Mouse (Mus musculus): Measurements from ENCODE around the gene Supt6. TPM values are rescaled to one million over a fixed set of nuclear protein-coding genes. Genes with fewer than 3 reads are reported as not detected.

Supt6 gene
- polyA plus RNA-seq, 1 experiment from 2014 or later = 37.5 TPM

DNA sequence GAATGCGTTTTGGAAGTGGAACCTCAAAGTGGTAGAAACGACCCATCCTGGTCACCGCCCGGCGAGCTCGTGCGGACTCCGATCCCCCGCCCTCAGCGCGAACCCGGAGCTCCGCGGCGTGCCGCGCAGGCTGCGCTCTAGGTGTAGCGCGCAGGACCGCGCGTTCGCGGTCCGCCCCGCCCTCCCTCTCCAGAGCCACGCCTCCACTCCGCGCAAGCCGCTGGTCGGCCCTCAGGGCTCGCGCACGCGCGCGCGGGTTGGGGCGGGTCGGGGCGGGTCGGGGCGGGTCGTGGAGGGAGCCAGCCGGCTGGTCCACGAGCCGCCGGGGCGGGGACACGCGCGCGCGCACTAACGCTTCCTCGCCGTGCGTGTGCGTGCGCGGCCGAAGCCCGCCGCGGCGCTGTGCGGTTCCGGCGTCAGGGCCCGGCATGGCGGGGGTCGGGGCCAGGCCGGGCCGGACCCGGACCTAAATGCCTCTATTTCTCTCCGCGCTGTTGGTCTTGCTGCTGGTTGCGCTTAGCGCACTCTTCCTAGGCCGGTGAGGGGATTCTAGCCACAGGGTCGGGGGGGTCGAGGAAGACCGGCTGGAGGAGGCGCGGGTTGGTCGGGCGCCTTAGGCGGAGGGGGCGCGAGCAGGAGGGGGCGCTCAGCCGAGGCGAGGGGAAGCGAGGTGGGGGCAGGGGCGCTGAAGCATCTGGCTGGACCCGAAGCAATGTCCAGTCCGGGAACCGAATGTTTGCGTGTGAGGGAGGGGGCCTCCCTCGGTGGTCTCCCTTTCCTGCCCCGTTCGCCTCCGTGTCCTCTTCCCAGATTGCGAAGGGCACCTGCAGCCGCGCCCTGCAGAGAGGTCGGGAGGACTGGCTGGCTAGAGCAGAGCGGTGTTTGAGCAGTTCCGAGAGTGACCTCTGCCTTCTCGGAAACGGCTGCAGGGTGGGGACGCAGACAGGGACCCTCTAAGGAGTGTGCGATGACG lies 15.9 kb upstream of the Supt6 start, which contains the start of gene 2610507B11Rik:
TSS of gene 2610507B11Rik (plus strand) at position 373 of the 973 bp plus-strand sequence.
- peak within 1 kb of the TSS; percentile 83 for H3K9ac ChIP-seq (replicated peaks)
- H3K36me3 ChIP-seq = peaks cover 30% of the 10 kb centered on the region
- peaks cover 11% of the 10 kb centered on the region for H3K27me3 ChIP-seq
- no peaks in the 10 kb centered on the region for H3K9me3 ChIP-seq
- peak within 1 kb of the TSS; percentile 84 for H3K27ac ChIP-seq (replicated peaks)
- ATAC-seq (ENCODE audit: low FRiP score, low read depth) = peak; percentile 95
- WGBS = under 1% methylated on average over 99 of the region's 115 CpGs
- H3K4me1 ChIP-seq = peaks cover 5% of the 10 kb centered on the region
- peak within 1 kb of the TSS; percentile 80 for H3K4me2 ChIP-seq (replicated peaks)
- peak within 1 kb of the TSS; percentile 78 for H3K4me3 ChIP-seq

DNA sequence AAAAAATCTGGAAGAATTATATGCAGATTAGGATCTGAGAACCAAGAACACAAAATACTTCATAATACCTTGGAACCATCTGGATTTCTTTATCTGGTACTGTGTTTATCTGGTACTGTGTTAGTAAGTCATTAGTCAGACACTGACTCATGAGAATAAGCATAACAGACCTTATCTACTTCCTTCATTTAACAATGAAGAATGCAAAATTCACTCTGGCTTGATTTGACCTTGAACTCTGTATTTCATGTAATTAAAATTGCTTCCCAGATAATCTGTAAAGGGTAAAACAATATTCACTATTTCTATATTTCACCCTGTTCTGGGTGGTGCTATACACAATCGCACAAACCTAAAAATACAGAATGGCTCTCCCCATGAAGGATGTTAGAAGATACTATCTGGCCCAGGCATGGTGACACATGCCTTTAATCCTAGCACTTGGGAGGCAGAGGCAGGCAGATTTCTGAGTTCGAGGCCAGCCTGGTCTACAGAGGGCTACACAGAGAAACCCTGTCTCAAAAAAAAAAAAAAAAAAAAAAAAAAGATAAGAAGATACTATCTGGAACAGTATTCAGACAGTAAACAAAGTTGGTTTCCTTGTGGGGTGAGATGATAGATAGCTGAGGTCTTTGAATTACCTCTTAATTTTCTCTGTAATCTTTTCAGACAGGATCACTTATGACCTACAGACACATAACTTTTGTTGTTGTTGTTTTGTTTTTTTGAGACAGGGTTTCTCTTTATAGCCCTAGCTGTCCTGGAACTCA lies 14.9 kb upstream of the Supt6 start:
- H3K4me3 ChIP-seq = peak overlapping the region; percentile 78
- no peaks in the 10 kb centered on the region for H3K9me3 ChIP-seq
- H3K4me2 ChIP-seq (replicated peaks) = peak overlapping the region; percentile 80
- H3K9ac ChIP-seq (replicated peaks) = no peak overlapping the region
- H3K36me3 ChIP-seq = peaks cover 22% of the 10 kb centered on the region
- peaks cover 5% of the 10 kb centered on the region for H3K4me1 ChIP-seq
- ATAC-seq (ENCODE audit: low FRiP score, low read depth) = no peak
- WGBS = 96% methylated on average over 2 of the region's 2 CpGs
- peaks cover 11% of the 10 kb centered on the region for H3K27me3 ChIP-seq
- H3K27ac ChIP-seq (replicated peaks) = no peak overlapping the region

DNA sequence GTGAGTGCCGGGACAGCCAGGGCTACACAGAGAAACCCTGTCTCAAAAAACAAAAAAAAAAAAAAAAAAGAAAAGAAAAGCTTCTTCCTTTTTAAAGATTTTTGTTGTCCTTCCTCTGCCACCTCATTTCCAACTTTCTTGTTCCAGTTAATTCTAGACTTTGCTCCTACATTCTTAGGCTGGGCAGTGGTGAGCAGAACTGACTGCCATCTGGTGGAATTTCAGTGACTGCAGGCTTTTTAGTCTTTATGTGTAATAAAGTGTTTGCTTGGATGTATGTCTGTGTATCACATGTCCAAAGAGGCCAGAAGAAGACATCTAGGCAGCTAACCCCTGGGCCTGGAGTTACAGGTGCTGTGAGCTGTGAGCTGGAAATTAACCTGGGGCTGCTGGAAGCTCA lies 10.8 kb upstream of the Supt6 start:
- WGBS = 91% methylated on average over 1 of the region's 1 CpGs
- Histone ChIP-seq H3K27ac (replicated peaks) (no peak overlapping the region), H3K4me2 (replicated peaks) (no peak overlapping the region), H3K4me1 (no peaks in the 10 kb centered on the region), H3K9me3 (no peaks in the 10 kb centered on the region), H3K36me3 (peaks cover 29% of the 10 kb centered on the region), H3K4me3 (no peak overlapping the region), H3K9ac (replicated peaks) (no peak overlapping the region), H3K27me3 (peaks cover 11% of the 10 kb centered on the region)
- ATAC-seq (ENCODE audit: low FRiP score, low read depth) = no peak

GRCm38 (mm10) chr11:78247727-78248140 lies 1.9 kb upstream of the Supt6 start:
- Histone ChIP-seq H3K27ac (replicated peaks) (no peak overlapping the region), H3K9me3 (no peaks in the 10 kb centered on the region), H3K4me3 (no peak overlapping the region), H3K27me3 (no peaks in the 10 kb centered on the region), H3K36me3 (peaks cover 23% of the 10 kb centered on the region), H3K9ac (replicated peaks) (no peak overlapping the region), H3K4me2 (replicated peaks) (peak overlapping the region; percentile 16; the same call in 1 of the 2 replicates), H3K4me1 (peaks cover 31% of the 10 kb centered on the region)
- no peak for ATAC-seq (ENCODE audit: low FRiP score, low read depth)
- whole genome bisulfite sequencing = 68% methylated on average over 4 of the region's 4 CpGs

GRCm38 (mm10) chr11:78247012-78247348 lies 1.2 kb upstream of the Supt6 start:
- Histone ChIP-seq H3K4me1 (peaks cover 31% of the 10 kb centered on the region), H3K4me2 (replicated peaks) (peak overlapping the region; percentile 75; the same call in 1 of the 2 replicates), H3K27me3 (no peaks in the 10 kb centered on the region), H3K27ac (replicated peaks) (no peak overlapping the region), H3K4me3 (no peak overlapping the region), H3K36me3 (peaks cover 17% of the 10 kb centered on the region), H3K9me3 (no peaks in the 10 kb centered on the region), H3K9ac (replicated peaks) (no peak overlapping the region)
- no peak for ATAC-seq (ENCODE audit: low FRiP score, low read depth)
- WGBS = 70% methylated on average over 3 of the region's 3 CpGs

GRCm38 (mm10) chr11:78246318-78247011 lies 678 bp upstream of the Supt6 start:
- Histone ChIP-seq H3K9ac (replicated peaks) (peak overlapping the region; percentile 84; the same call in 1 of the 2 replicates), H3K4me3 (peak overlapping the region; percentile 72), H3K4me2 (replicated peaks) (peak overlapping the region; percentile 75), H3K4me1 (peaks cover 31% of the 10 kb centered on the region), H3K36me3 (peaks cover 13% of the 10 kb centered on the region), H3K9me3 (no peaks in the 10 kb centered on the region), H3K27me3 (no peaks in the 10 kb centered on the region), H3K27ac (replicated peaks) (peak overlapping the region; percentile 89; the same call in 1 of the 2 replicates)
- WGBS = 58% methylated on average over 7 of the region's 7 CpGs
- no peak for ATAC-seq (ENCODE audit: low FRiP score, low read depth)

- H3K9ac ChIP-seq (replicated peaks) = peak overlapping the region; percentile 84
- H3K36me3 ChIP-seq = peaks cover 10% of the 10 kb centered on the region
- ATAC-seq (ENCODE audit: low FRiP score, low read depth) = peak; percentile 41; the same call in 1 of the 2 replicates
- under 1% methylated on average over 19 of the region's 19 CpGs for WGBS
- peak overlapping the region; percentile 89 for H3K27ac ChIP-seq (replicated peaks)
- H3K9me3 ChIP-seq = no peaks in the 10 kb centered on the region
- peak overlapping the region; percentile 72 for H3K4me3 ChIP-seq
- no peaks in the 10 kb centered on the region for H3K27me3 ChIP-seq
- H3K4me2 ChIP-seq (replicated peaks) = peak overlapping the region; percentile 75
- H3K4me1 ChIP-seq = peaks cover 31% of the 10 kb centered on the region
Observed at GRCm38 (mm10) chr11:78245261-78245626, 543 bp downstream of the Supt6 start.

- no peak overlapping the region for H3K4me3 ChIP-seq
- no peak overlapping the region for H3K9ac ChIP-seq (replicated peaks)
- H3K4me1 ChIP-seq = peaks cover 11% of the 10 kb centered on the region
- no peak overlapping the region for H3K27ac ChIP-seq (replicated peaks)
- no peaks in the 10 kb centered on the region for H3K27me3 ChIP-seq
- ATAC-seq (ENCODE audit: low FRiP score, low read depth) = no peak
- peaks cover 26% of the 10 kb centered on the region for H3K36me3 ChIP-seq
- H3K9me3 ChIP-seq = no peaks in the 10 kb centered on the region
- H3K4me2 ChIP-seq (replicated peaks) = no peak overlapping the region
- 92% methylated on average over 9 of the region's 9 CpGs for WGBS
Observed at GRCm38 (mm10) chr11:78240193-78240857, 5.5 kb downstream of the Supt6 start.

DNA sequence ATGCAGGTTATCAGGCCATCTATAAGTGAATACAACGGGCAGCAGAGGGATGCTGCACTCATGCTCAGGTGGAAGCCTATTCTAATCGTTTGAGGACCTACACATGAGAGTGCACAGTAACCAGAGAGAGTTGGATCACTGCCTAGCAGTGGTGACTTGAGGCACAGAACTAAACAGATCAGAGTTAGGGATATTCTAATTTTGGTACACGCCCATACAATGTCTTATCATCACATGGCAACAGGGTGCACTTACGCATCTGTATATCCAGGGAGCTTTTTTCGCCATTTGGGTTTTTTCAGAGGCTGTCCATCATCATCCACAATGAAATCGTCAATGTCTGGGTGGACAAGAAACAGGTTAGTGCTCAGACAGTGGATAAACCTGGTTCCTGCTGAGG lies 14.3 kb downstream of the Supt6 start:
- Histone ChIP-seq H3K4me1 (no peaks in the 10 kb centered on the region), H3K9ac (replicated peaks) (no peak overlapping the region), H3K36me3 (peaks cover 82% of the 10 kb centered on the region), H3K27me3 (no peaks in the 10 kb centered on the region), H3K9me3 (no peaks in the 10 kb centered on the region), H3K4me3 (no peak overlapping the region), H3K4me2 (replicated peaks) (no peak overlapping the region), H3K27ac (replicated peaks) (no peak overlapping the region)
- 95% methylated on average over 6 of the region's 6 CpGs for WGBS
- no peak for ATAC-seq (ENCODE audit: low FRiP score, low read depth)

GRCm38 (mm10) chr11:78223586-78223985 lies 22.2 kb downstream of the Supt6 start:
- Histone ChIP-seq H3K27me3 (no peaks in the 10 kb centered on the region), H3K36me3 (peaks cover 96% of the 10 kb centered on the region), H3K27ac (replicated peaks) (no peak overlapping the region), H3K4me3 (no peak overlapping the region), H3K9ac (replicated peaks) (no peak overlapping the region), H3K4me2 (replicated peaks) (no peak overlapping the region), H3K4me1 (no peaks in the 10 kb centered on the region), H3K9me3 (no peaks in the 10 kb centered on the region)
- 91% methylated on average over 4 of the region's 4 CpGs for WGBS
- no peak for ATAC-seq (ENCODE audit: low FRiP score, low read depth)

DNA sequence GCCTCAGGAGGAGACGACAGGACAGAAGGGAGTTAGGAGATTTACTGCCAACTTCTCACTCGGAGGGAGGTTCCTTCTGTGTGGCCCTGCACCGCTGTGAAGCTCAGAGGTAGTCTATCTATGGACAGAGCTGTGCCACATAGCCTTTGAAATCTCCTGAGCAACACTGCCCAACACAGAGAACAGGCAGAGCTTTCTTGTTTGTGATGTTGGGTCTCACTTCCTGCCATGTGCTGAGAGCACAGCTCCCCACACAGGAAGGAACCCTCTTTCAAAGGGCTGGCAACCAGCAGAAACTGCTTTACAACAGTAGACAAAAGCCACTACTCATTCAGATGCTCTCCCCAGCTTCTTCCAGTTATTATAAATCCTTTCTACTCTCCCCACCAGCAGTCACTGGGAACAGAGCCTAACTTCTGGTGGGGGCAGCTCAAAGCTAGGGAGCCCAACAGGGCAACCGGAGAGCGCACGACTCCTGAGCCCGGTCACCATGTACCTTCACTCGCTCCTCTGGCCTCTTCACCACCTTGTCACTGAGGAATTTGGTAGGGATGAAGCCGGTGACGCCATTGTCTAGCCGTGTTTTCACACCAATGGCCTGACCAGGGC lies 30.0 kb downstream of the Supt6 start:
- Histone ChIP-seq H3K36me3 (peaks cover 97% of the 10 kb centered on the region), H3K4me3 (no peak overlapping the region), H3K27ac (replicated peaks) (no peak overlapping the region), H3K4me1 (no peaks in the 10 kb centered on the region), H3K9ac (replicated peaks) (no peak overlapping the region), H3K4me2 (replicated peaks) (no peak overlapping the region), H3K9me3 (no peaks in the 10 kb centered on the region), H3K27me3 (no peaks in the 10 kb centered on the region)
- no peak for ATAC-seq (ENCODE audit: low FRiP score, low read depth)
- WGBS = 94% methylated on average over 11 of the region's 11 CpGs
